Mouse (Mus musculus) cerebellum, adult 2 months (tissue): ENCODE measurements around the gene Zfp1. TPM values are rescaled to one million over a fixed set of nuclear protein-coding genes. Genes with fewer than 3 reads are reported as not detected.

Experiments used
- DNase-seq, 2 experiments: peaks; one replicate each; pipeline ENCODE4 v3.0.0; 2021
- H3K27ac ChIP-seq: fragments of 200-500 bp; 2 replicates; pipeline ENCODE4 v1.5.1; 2012; ENCODE audit warnings: low read length, control low read depth, inconsistent platforms; ENCODE audit not compliant: insufficient read depth
- H3K27me3 ChIP-seq: fragments of 200-500 bp; 2 replicates; pipeline ENCODE4 v1.6.1; 2012; ENCODE audit warnings: inconsistent platforms, mild to moderate bottlenecking, low read length, moderate library complexity; ENCODE audit not compliant: control insufficient read depth, insufficient read depth
- H3K4me1 ChIP-seq: fragments of 200-500 bp; 2 replicates; pipeline ENCODE4 v1.6.1; 2011; ENCODE audit warnings: low read length; ENCODE audit not compliant: control insufficient read depth, insufficient read depth
- H3K4me3 ChIP-seq: fragments of 200-500 bp; replicated peaks from 2 replicates; pipeline ENCODE3; 2011; ENCODE audit warnings: mild to moderate bottlenecking, low read depth, low read length, control low read depth; ENCODE audit not compliant: insufficient read depth
- CTCF ChIP-seq: fragments of 200-500 bp; IDR thresholded peaks from 2 replicates; pipeline ENCODE4 v1.5.1; 2011; ENCODE audit warnings: low read depth, mild to moderate bottlenecking, control low read depth, low read length, moderate library complexity, borderline replicate concordance; ENCODE audit not compliant: insufficient read depth
- POLR2A ChIP-seq: fragments of 200-500 bp; IDR thresholded peaks from 2 replicates; pipeline ENCODE4 v1.6.1; 2011; ENCODE audit warnings: low read length, control low read depth, borderline replicate concordance; ENCODE audit not compliant: insufficient read depth
- WGBS: fragments of 180-500 bp; shearing (Covaris S2); methylation state at CpG from one replicate; pipeline ENCODE4 v1.1.7; 2018; 5-methylcytosine and 5-hydroxymethylcytosine counted together
- polyA plus RNA-seq: library from polyadenylated mRNA; depleted of rRNA; stranded (reverse); fragments of >200 nt; gene quantifications from 2 replicates; pipeline ENCODE4 v1.2.3, GENCODE M21; 2012

Zfp1 gene
- polyA plus RNA-seq, 1 experiment = 23.7 TPM

GRCm38 (mm10) chr8:111700740-111701139 is 57.5 kb downstream of the Zfp1 start:
- peaks cover 14% of the 10 kb centered on the region for H3K4me1 ChIP-seq
- no peak overlapping the region for H3K27ac ChIP-seq
- no peak overlapping the region for H3K4me3 ChIP-seq
- H3K27me3 ChIP-seq = no peaks in the 10 kb centered on the region
- DNase-seq = no peak
- WGBS = 96% methylated on average over 5 of the region's 5 CpGs
- no peak for TF ChIP-seq CTCF
- no peak for TF ChIP-seq POLR2A

- DNase-seq = no peak
- no peak overlapping the region for H3K27ac ChIP-seq
- H3K27me3 ChIP-seq = no peaks in the 10 kb centered on the region
- no peak for TF ChIP-seq POLR2A
- TF ChIP-seq CTCF = no peak
- H3K4me3 ChIP-seq = no peak overlapping the region
- H3K4me1 ChIP-seq = peaks cover 16% of the 10 kb centered on the region
- WGBS = 90% methylated on average over 9 of the region's 9 CpGs
These were observed 58.2 kb downstream of the Zfp1 start for GRCm38 (mm10) chr8:111701380-111701779.

GRCm38 (mm10) chr8:111704585-111704984 is 61.4 kb downstream of the Zfp1 start:
- H3K27ac ChIP-seq = no peak overlapping the region
- DNase-seq = peak in 1 of 2 experiments; percentile 72
- H3K4me1 ChIP-seq = peaks cover 16% of the 10 kb centered on the region
- TF ChIP-seq CTCF = no peak
- TF ChIP-seq POLR2A = no peak
- no peak overlapping the region for H3K4me3 ChIP-seq
- no peaks in the 10 kb centered on the region for H3K27me3 ChIP-seq
- 29% methylated on average over 12 of the region's 12 CpGs for WGBS

- H3K4me1 ChIP-seq = peaks cover 16% of the 10 kb centered on the region
- no peak for TF ChIP-seq POLR2A
- no peak for TF ChIP-seq CTCF
- H3K27me3 ChIP-seq = no peaks in the 10 kb centered on the region
- no peak for DNase-seq
- no peak overlapping the region for H3K4me3 ChIP-seq
- H3K27ac ChIP-seq = no peak overlapping the region
- 48% methylated on average over 3 of the region's 3 CpGs for WGBS
These were observed 62.0 kb downstream of the Zfp1 start for GRCm38 (mm10) chr8:111705222-111705621.

GRCm38 (mm10) chr8:111705699-111706098 is 62.5 kb downstream of the Zfp1 start:
- Histone ChIP-seq H3K27ac (no peak overlapping the region), H3K4me1 (peaks cover 16% of the 10 kb centered on the region), H3K27me3 (no peaks in the 10 kb centered on the region), H3K4me3 (no peak overlapping the region)
- TF ChIP-seq POLR2A (no peak), CTCF (no peak)
- no peak for DNase-seq
- WGBS = 45% methylated on average over 5 of the region's 5 CpGs

GRCm38 (mm10) chr8:111708265-111708664 is 65.1 kb downstream of the Zfp1 start:
- TF ChIP-seq CTCF = no peak
- no peak for TF ChIP-seq POLR2A
- DNase-seq = no peak
- Histone ChIP-seq H3K4me3 (no peak overlapping the region), H3K4me1 (peaks cover 33% of the 10 kb centered on the region), H3K27me3 (no peaks in the 10 kb centered on the region), H3K27ac (no peak overlapping the region)
- WGBS = 91% methylated on average over 6 of the region's 6 CpGs

GRCm38 (mm10) chr8:111709223-111709622 is 66.0 kb downstream of the Zfp1 start:
- H3K4me3 ChIP-seq = no peak overlapping the region
- H3K4me1 ChIP-seq = peaks cover 43% of the 10 kb centered on the region
- 96% methylated on average over 1 of the region's 1 CpGs for WGBS
- no peak for DNase-seq
- H3K27ac ChIP-seq = no peak overlapping the region
- no peak for TF ChIP-seq POLR2A
- TF ChIP-seq CTCF = no peak
- H3K27me3 ChIP-seq = no peaks in the 10 kb centered on the region

- Histone ChIP-seq H3K4me1 (peaks cover 35% of the 10 kb centered on the region), H3K27ac (no peak overlapping the region), H3K4me3 (no peak overlapping the region), H3K27me3 (no peaks in the 10 kb centered on the region)
- no peak for TF ChIP-seq POLR2A
- no peak for TF ChIP-seq CTCF
- DNase-seq = no peak
- WGBS = 39% methylated on average over 20 of the region's 20 CpGs
These were observed 67.7 kb downstream of the Zfp1 start for GRCm38 (mm10) chr8:111710777-111711485.
